Mouse (Mus musculus): ENCODE results near the gene Tmem234.
"Not testable (repeated sequence)": the region's sequence is repeated elsewhere in the genome, so short reads cannot be mapped to it uniquely, and the experiment has no call there.

Tmem234 gene

GRCm38 (mm10) chr4:129600233-129601158 lies at the start of gene Tmem234, which contains the start of gene Eif3i:
Gene Tmem234, plus strand, starts transcription at chr4:129600668.
Gene Eif3i, minus strand, starts transcription at chr4:129600648.
- peak; percentile 90 for DNase-seq

- DNase-seq, result not testable (repeated sequence)
Observed at GRCm38 (mm10) chr4:129554512-129554911, 46.0 kb upstream of the Tmem234 start.

GRCm38 (mm10) chr4:129555421-129555861 lies 45.0 kb upstream of the Tmem234 start:
- DNase-seq, result peak; percentile 57

GRCm38 (mm10) chr4:129555862-129556531 lies 44.5 kb upstream of the Tmem234 start:
- DNase-seq, result peak; percentile 33

GRCm38 (mm10) chr4:129556532-129557223 lies 43.8 kb upstream of the Tmem234 start:
- DNase-seq, result peak; percentile 96

GRCm38 (mm10) chr4:129557256-129557808 lies 43.1 kb upstream of the Tmem234 start:
- DNase-seq, result peak; percentile 42

GRCm38 (mm10) chr4:129558321-129558955 lies 42.0 kb upstream of the Tmem234 start:
- peak; percentile 94 for DNase-seq

- no peak for DNase-seq
Observed at GRCm38 (mm10) chr4:129561184-129561583, 39.3 kb upstream of the Tmem234 start.

GRCm38 (mm10) chr4:129563718-129564117 lies 36.8 kb upstream of the Tmem234 start:
- no peak for DNase-seq

- no peak for DNase-seq
Observed at GRCm38 (mm10) chr4:129565139-129565538, 35.3 kb upstream of the Tmem234 start.

GRCm38 (mm10) chr4:129568366-129568765 lies 32.1 kb upstream of the Tmem234 start:
- no peak for DNase-seq

- DNase-seq, result no peak
Observed at GRCm38 (mm10) chr4:129570028-129570427, 30.4 kb upstream of the Tmem234 start.

- peak; percentile 30 for DNase-seq
Observed at GRCm38 (mm10) chr4:129571551-129572084, 28.9 kb upstream of the Tmem234 start.

GRCm38 (mm10) chr4:129572236-129573092 lies 28.0 kb upstream of the Tmem234 start:
- DNase-seq, result no peak

GRCm38 (mm10) chr4:129573093-129573370 lies 27.4 kb upstream of the Tmem234 start:
- DNase-seq, result peak; percentile 30

GRCm38 (mm10) chr4:129573430-129573829 lies 27.0 kb upstream of the Tmem234 start, which contains the start of gene Lck:
Gene Lck, minus strand, starts transcription at chr4:129573641.
- DNase-seq, result peak; percentile 92

GRCm38 (mm10) chr4:129575171-129575844 lies 25.2 kb upstream of the Tmem234 start:
- DNase-seq, result peak; percentile 95

- DNase-seq, result peak; percentile 88
Observed at GRCm38 (mm10) chr4:129576863-129577491, 23.5 kb upstream of the Tmem234 start.

- DNase-seq, result no peak
Observed at GRCm38 (mm10) chr4:129577688-129578087, 22.8 kb upstream of the Tmem234 start.

GRCm38 (mm10) chr4:129578466-129578865 lies 22.0 kb upstream of the Tmem234 start, which contains the start of gene Fam167b:
Gene Fam167b, minus strand, starts transcription at chr4:129578549.
- no peak for DNase-seq
